Mouse (Mus musculus): ENCODE results near the gene Zfp503.

DNA sequence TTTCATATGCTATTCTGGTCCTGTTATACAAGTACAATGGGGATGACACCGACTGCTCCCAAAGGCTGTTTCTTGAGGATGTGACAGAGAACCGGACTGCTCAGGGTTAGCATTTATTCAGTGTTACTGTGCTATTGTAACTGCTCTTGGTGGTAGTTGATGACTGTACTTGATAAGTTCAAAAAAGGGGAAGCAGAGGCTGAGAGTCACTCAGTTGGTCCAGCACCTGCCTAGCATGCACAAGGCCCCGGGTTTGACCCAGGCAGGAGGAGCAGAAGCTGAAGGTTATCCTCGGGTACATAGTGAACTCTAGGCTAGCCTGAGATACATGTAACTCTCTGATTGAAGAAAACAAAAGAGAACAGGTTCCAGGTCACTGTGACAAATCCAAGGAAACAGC is 34.1 kb upstream of the Zfp503 start:
- no peak for TF ChIP-seq POLR2A (IDR thresholded peaks at IDR 0.05; ENCODE audit: insufficient read depth, low read depth, low read length)
- TF ChIP-seq CTCF (IDR thresholded peaks at IDR 0.05; ENCODE audit: insufficient read depth, low read depth, low read length) = no peak

All from olfactory bulb, adult 2 months (tissue).